Mouse (Mus musculus): ENCODE measurements around the gene Cux1. TPM values are rescaled to one million over a fixed set of nuclear protein-coding genes. Genes with fewer than 3 reads are reported as not detected.

The Cux1 gene
- polyA plus RNA-seq (2012; rRNA removed; ENCODE audit: low replicate concordance), result 25.0 and 25.6 TPM in 2 replicates

DNA sequence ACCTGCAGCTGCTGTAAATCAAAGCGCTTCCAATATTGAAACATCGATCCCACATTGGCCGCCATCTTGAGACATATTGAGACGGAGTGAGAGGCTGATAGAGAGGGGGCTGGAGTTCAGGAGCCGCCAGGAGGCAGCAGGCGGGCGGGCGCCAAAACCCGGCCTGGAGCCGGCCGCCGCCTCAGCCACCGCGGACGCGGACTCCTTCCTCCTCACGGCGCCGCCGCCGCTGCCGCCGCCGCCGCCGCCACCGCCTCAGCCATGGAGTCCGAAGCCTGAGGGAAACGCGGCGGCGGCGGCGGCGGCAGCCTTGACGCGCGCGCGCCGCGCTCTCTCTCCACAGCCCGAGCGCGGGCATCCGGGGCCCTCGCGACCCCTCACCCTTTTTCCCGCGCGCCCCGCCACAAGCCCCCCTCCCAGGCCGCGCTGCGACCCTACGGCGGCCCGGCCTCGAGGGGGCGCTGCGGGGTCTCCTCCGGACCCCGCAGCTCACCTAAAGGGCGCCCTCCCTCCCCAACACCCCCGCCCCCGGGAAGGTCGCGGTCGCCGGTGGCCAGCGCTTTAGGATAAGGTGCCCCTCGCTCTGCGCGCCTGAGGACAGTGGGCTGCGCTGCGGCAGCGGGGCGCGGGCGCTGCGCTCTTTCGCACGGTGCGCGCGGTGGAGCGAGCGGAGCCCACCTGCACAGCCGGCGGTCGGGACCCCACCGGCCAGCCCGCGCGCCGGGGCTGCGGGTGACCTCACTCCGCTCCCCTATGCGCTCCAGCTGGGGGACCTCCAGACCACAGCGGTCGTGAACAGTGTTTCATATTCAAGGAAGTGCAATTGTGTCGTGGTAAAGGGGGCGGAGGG is at the start of gene Cux1:
Gene Cux1, minus strand, starts transcription at position 315 of the 850 bp plus-strand sequence.

GRCm38 (mm10) chr5:136246452-136246838 is 320.8 kb downstream of the Cux1 start, which contains the start of gene Sh2b2:
Gene Sh2b2 (minus strand): TSS chr5:136246556.

GRCm38 (mm10) chr5:136198474-136199391 is 368.6 kb downstream of the Cux1 start, which contains the start of gene Prkrip1:
Gene Prkrip1 (minus strand): TSS chr5:136198963.

Other genes starting within 250 kb of the Cux1 start
- not detected in 2 replicates for gene Myl10, start 125.7 kb upstream of the Cux1 start, polyA plus RNA-seq (2012; rRNA removed; ENCODE audit: low replicate concordance)